Mouse (Mus musculus): ENCODE results near the gene Tmem256.

DNA sequence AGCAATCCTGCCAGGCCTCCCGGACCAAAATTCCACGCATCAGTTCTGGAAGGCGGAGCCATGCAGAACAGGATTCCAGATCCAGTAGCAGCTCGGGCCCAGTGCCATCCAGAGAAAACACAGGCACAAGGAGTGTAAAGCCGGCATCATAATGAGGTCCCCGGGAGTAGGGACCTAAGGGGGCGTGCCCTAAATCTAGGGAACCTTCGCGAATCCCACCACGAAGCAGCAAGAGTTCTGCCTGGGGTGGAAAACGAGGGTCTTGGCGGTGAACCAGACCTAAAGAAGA, 33.7 kb upstream of the Tmem256 start:
- no peak for TF ChIP-seq CTCF (IDR thresholded peaks at IDR 0.05; ENCODE audit: borderline replicate concordance, control insufficient read depth, extremely low read depth, insufficient read depth, low read length, poor library complexity)
- TF ChIP-seq POLR2A (IDR thresholded peaks at IDR 0.05; ENCODE audit: control insufficient read depth, extremely low read depth, insufficient read depth, low read length, poor library complexity) = no peak

Measured in thymus, adult 2 months (tissue).